Mouse (Mus musculus): Measurements from ENCODE around the gene Gpr89. TPM values are rescaled to one million over a fixed set of nuclear protein-coding genes. Genes with fewer than 3 reads are reported as not detected.

Gene Gpr89
- polyA plus RNA-seq, 1 experiment from 2014 or later, result 37.0 TPM

DNA sequence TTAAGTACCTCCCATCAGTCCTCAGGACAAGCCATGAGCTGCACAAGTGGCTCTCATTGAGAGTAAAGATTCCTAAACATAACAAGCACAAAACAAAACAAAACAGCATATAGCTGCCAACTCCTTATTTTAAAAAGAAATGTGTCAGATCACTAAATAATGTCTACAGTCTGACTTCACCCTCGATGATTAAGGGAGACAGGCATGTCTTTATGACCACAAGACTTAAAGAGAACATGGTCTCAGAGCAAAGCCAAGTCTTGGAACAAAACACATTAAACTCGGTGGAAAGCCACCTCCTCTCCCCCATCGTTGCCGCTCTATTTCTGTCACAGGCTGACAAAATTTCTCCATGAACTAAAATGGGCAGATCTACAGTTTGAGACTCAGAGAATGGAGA is 19.5 kb upstream of the Gpr89 start:
- H3K4me3 ChIP-seq (ENCODE audit: low read depth, low read length), result no peak overlapping the region
- no peak overlapping the region for H3K9ac ChIP-seq (ENCODE audit: low read length)
- H3K36me3 ChIP-seq (ENCODE audit: control insufficient read depth, insufficient read depth, low read length), result no peaks in the 10 kb centered on the region
- ATAC-seq (ENCODE audit: insufficient number of reproducible peaks, low FRiP score, low TSS enrichment, low read depth) (no peak), DNase-seq (ENCODE audit: low spot score) (no peak)
- H3K4me2 ChIP-seq (ENCODE audit: low read depth, severe bottlenecking), result no peak overlapping the region
- no peak overlapping the region for H3K27ac ChIP-seq (replicated peaks; ENCODE audit: low read depth, low read length)
- 86% methylated on average over 4 of the region's 4 CpGs for WGBS
- H3K4me1 ChIP-seq (ENCODE audit: control insufficient read depth, insufficient read depth, low read length), result 0 out of 2 replicates have a peak, but pooled peaks cover 3% of the 10 kb centered on the region
- no peaks in the 10 kb centered on the region for H3K9me3 ChIP-seq (ENCODE audit: control insufficient read depth, low read length)
- H3K27me3 ChIP-seq (ENCODE audit: control insufficient read depth, insufficient read depth, low read length), result peaks cover 21% of the 10 kb centered on the region

- no peak overlapping the region for H3K4me2 ChIP-seq (ENCODE audit: low read depth, severe bottlenecking)
- 20% methylated on average over 7 of the region's 7 CpGs for WGBS
These were observed 15.8 kb upstream of the Gpr89 start for GRCm38 (mm10) chr3:96920991-96921390.

GRCm38 (mm10) chr3:96905592-96905991 is 446 bp upstream of the Gpr89 start:
- Histone ChIP-seq H3K4me2 (ENCODE audit: low read depth, severe bottlenecking) (peak overlapping the region; percentile 72), H3K4me1 (ENCODE audit: control insufficient read depth, insufficient read depth, low read length) (peaks cover 4% of the 10 kb centered on the region; the same call in 1 of the 2 replicates), H3K9ac (ENCODE audit: low read length) (no peak overlapping the region), H3K36me3 (ENCODE audit: control insufficient read depth, insufficient read depth, low read length) (no peaks in the 10 kb centered on the region), H3K4me3 (ENCODE audit: low read depth, low read length) (peak overlapping the region; percentile 92), H3K27me3 (ENCODE audit: control insufficient read depth, insufficient read depth, low read length) (0 out of 2 replicates have a peak, but pooled peaks cover 2% of the 10 kb centered on the region), H3K9me3 (ENCODE audit: control insufficient read depth, low read length) (no peaks in the 10 kb centered on the region), H3K27ac (replicated peaks; ENCODE audit: low read depth, low read length) (no peak overlapping the region)
- ATAC-seq (ENCODE audit: insufficient number of reproducible peaks, low FRiP score, low TSS enrichment, low read depth), result no peak
- WGBS, result 55% methylated on average over 9 of the region's 9 CpGs
- no peak for DNase-seq (ENCODE audit: low spot score)

More at GRCm38 (mm10) chr3:96920991-96921390, 15.8 kb upstream of the Gpr89 start:
- Histone ChIP-seq H3K4me1 (ENCODE audit: control insufficient read depth, insufficient read depth, low read length) (0 out of 2 replicates have a peak, but pooled peaks cover 3% of the 10 kb centered on the region), H3K9ac (ENCODE audit: low read length) (no peak overlapping the region), H3K27ac (replicated peaks; ENCODE audit: low read depth, low read length) (no peak overlapping the region), H3K4me3 (ENCODE audit: low read depth, low read length) (no peak overlapping the region), H3K27me3 (ENCODE audit: control insufficient read depth, insufficient read depth, low read length) (peaks cover 31% of the 10 kb centered on the region), H3K36me3 (ENCODE audit: control insufficient read depth, insufficient read depth, low read length) (no peaks in the 10 kb centered on the region), H3K9me3 (ENCODE audit: control insufficient read depth, low read length) (no peaks in the 10 kb centered on the region)
- peak; percentile 81; the same call in 1 of the 2 replicates for ATAC-seq (ENCODE audit: insufficient number of reproducible peaks, low FRiP score, low TSS enrichment, low read depth)
- DNase-seq (ENCODE audit: low spot score), result peak; percentile 37

DNA sequence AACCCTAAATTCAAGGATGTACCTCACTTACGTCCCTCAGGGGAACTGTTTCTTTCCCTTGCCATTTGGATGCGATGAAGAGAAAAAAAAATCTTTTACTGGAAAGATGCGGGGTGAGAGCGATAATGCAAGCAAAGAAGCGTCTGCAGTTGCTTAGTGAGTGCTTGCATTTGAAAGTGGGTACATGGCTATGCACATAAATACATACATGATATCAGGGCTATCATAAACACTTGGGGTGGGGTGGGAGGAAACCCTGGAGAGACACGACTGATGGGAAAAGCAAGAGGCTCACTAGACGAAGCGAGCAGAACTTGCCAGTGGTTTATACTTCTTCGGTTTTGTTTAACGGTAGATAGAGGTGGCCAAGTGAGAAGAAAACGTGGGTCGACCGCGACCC is 753 bp downstream of the Gpr89 start, which contains the start of gene Gja5:
Gja5 (plus strand) TSS at position 301 of the 400 bp plus-strand sequence.
- no peaks in the 10 kb centered on the region for H3K27me3 ChIP-seq (ENCODE audit: control insufficient read depth, insufficient read depth, low read length)
- no peaks in the 10 kb centered on the region for H3K36me3 ChIP-seq (ENCODE audit: control insufficient read depth, insufficient read depth, low read length)
- H3K4me1 ChIP-seq (ENCODE audit: control insufficient read depth, insufficient read depth, low read length), result peaks cover 4% of the 10 kb centered on the region; the same call in 1 of the 2 replicates
- peak within 1 kb of the TSS; percentile 72 for H3K4me2 ChIP-seq (ENCODE audit: low read depth, severe bottlenecking)
- peak within 1 kb of the TSS; percentile 92 for H3K4me3 ChIP-seq (ENCODE audit: low read depth, low read length)
- no peak for DNase-seq (ENCODE audit: low spot score)
- 16% methylated on average over 14 of the region's 14 CpGs for WGBS
- ATAC-seq (ENCODE audit: insufficient number of reproducible peaks, low FRiP score, low TSS enrichment, low read depth), result no peak
- no peak within 1 kb of the TSS for H3K27ac ChIP-seq (replicated peaks; ENCODE audit: low read depth, low read length)
- H3K9ac ChIP-seq (ENCODE audit: low read length), result peak within 1 kb of the TSS; percentile 76
- no peaks in the 10 kb centered on the region for H3K9me3 ChIP-seq (ENCODE audit: control insufficient read depth, low read length)

GRCm38 (mm10) chr3:96902336-96902999 is 2.7 kb downstream of the Gpr89 start:
- Histone ChIP-seq H3K27me3 (ENCODE audit: control insufficient read depth, insufficient read depth, low read length) (no peaks in the 10 kb centered on the region), H3K4me3 (ENCODE audit: low read depth, low read length) (no peak overlapping the region), H3K4me1 (ENCODE audit: control insufficient read depth, insufficient read depth, low read length) (peaks cover 4% of the 10 kb centered on the region; the same call in 1 of the 2 replicates), H3K9ac (ENCODE audit: low read length) (no peak overlapping the region), H3K9me3 (ENCODE audit: control insufficient read depth, low read length) (no peaks in the 10 kb centered on the region), H3K27ac (replicated peaks; ENCODE audit: low read depth, low read length) (no peak overlapping the region), H3K4me2 (ENCODE audit: low read depth, severe bottlenecking) (no peak overlapping the region), H3K36me3 (ENCODE audit: control insufficient read depth, insufficient read depth, low read length) (no peaks in the 10 kb centered on the region)
- 88% methylated on average over 4 of the region's 4 CpGs for WGBS
- no peak for DNase-seq (ENCODE audit: low spot score)
- no peak for ATAC-seq (ENCODE audit: insufficient number of reproducible peaks, low FRiP score, low TSS enrichment, low read depth)

GRCm38 (mm10) chr3:96883690-96884089 is 21.5 kb downstream of the Gpr89 start:
- Histone ChIP-seq H3K27me3 (ENCODE audit: control insufficient read depth, insufficient read depth, low read length) (no peaks in the 10 kb centered on the region), H3K4me3 (ENCODE audit: low read depth, low read length) (no peak overlapping the region), H3K9me3 (ENCODE audit: control insufficient read depth, low read length) (no peaks in the 10 kb centered on the region), H3K36me3 (ENCODE audit: control insufficient read depth, insufficient read depth, low read length) (peaks cover 3% of the 10 kb centered on the region; the same call in 1 of the 2 replicates), H3K4me2 (ENCODE audit: low read depth, severe bottlenecking) (no peak overlapping the region), H3K9ac (ENCODE audit: low read length) (no peak overlapping the region), H3K4me1 (ENCODE audit: control insufficient read depth, insufficient read depth, low read length) (no peaks in the 10 kb centered on the region), H3K27ac (replicated peaks; ENCODE audit: low read depth, low read length) (no peak overlapping the region)
- ATAC-seq (ENCODE audit: insufficient number of reproducible peaks, low FRiP score, low TSS enrichment, low read depth) (no peak), DNase-seq (ENCODE audit: low spot score) (no peak)
- 96% methylated on average over 7 of the region's 7 CpGs for WGBS

DNA sequence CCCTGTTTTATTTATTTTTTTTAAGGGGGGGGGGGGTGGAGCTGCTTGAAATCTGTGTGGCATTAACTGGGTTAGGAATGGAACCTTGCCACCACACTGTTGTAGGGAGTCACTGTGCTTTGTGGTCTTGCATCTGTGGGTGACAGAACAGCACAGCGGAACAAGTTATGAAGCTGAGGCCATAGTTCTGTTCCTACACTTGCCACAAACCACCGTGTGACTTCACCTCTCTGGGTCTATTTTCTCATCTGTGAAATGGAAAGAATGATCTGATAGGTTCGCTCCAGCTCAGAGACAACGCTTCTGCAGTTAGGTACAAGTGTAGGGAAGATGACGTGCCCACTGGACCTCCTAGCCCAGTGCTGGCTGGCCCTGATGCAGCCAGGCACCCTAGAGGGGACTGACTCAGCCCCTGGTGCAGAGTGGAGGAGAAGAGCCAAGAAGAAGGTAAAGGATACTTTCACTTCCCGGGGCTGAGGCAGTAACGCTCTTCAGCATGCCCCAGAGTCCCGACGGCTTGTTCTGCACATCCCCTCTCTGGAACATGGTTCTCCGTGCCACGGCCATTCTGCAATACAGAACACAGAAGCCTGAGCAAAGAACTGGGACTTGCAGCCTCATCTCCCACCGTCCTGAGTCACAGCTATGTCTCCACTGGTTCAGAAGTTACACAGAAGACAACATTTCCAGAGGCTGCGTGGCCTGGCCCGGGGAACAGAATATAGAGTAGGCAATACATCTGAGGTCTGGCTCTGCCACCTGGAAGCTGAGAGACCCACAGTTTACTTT is 22.9 kb downstream of the Gpr89 start:
- no peaks in the 10 kb centered on the region for H3K27me3 ChIP-seq (ENCODE audit: control insufficient read depth, insufficient read depth, low read length)
- peaks cover 3% of the 10 kb centered on the region; the same call in 1 of the 2 replicates for H3K36me3 ChIP-seq (ENCODE audit: control insufficient read depth, insufficient read depth, low read length)
- no peaks in the 10 kb centered on the region for H3K4me1 ChIP-seq (ENCODE audit: control insufficient read depth, insufficient read depth, low read length)
- DNase-seq (ENCODE audit: low spot score), result no peak
- H3K9ac ChIP-seq (ENCODE audit: low read length), result no peak overlapping the region
- no peak overlapping the region for H3K4me3 ChIP-seq (ENCODE audit: low read depth, low read length)
- WGBS, result 94% methylated on average over 14 of the region's 14 CpGs
- no peak overlapping the region for H3K4me2 ChIP-seq (ENCODE audit: low read depth, severe bottlenecking)
- ATAC-seq (ENCODE audit: insufficient number of reproducible peaks, low FRiP score, low TSS enrichment, low read depth), result no peak
- no peaks in the 10 kb centered on the region for H3K9me3 ChIP-seq (ENCODE audit: control insufficient read depth, low read length)
- no peak overlapping the region for H3K27ac ChIP-seq (replicated peaks; ENCODE audit: low read depth, low read length)

- DNase-seq (ENCODE audit: low spot score) (no peak), ATAC-seq (ENCODE audit: insufficient number of reproducible peaks, low FRiP score, low TSS enrichment, low read depth) (no peak)
- H3K4me1 ChIP-seq (ENCODE audit: control insufficient read depth, insufficient read depth, low read length), result no peaks in the 10 kb centered on the region
- no peak overlapping the region for H3K27ac ChIP-seq (replicated peaks; ENCODE audit: low read depth, low read length)
- no peaks in the 10 kb centered on the region for H3K9me3 ChIP-seq (ENCODE audit: control insufficient read depth, low read length)
- 90% methylated on average over 6 of the region's 6 CpGs for WGBS
- peaks cover 3% of the 10 kb centered on the region; the same call in 1 of the 2 replicates for H3K36me3 ChIP-seq (ENCODE audit: control insufficient read depth, insufficient read depth, low read length)
- no peak overlapping the region for H3K4me2 ChIP-seq (ENCODE audit: low read depth, severe bottlenecking)
- H3K9ac ChIP-seq (ENCODE audit: low read length), result no peak overlapping the region
- no peaks in the 10 kb centered on the region for H3K27me3 ChIP-seq (ENCODE audit: control insufficient read depth, insufficient read depth, low read length)
- H3K4me3 ChIP-seq (ENCODE audit: low read depth, low read length), result no peak overlapping the region
These were observed 23.6 kb downstream of the Gpr89 start for GRCm38 (mm10) chr3:96881557-96881956.
